Mouse (Mus musculus): ENCODE data around the gene 4930470P17Rik. TPM values are rescaled to one million over a fixed set of nuclear protein-coding genes. Genes with fewer than 3 reads are reported as not detected.

The 4930470P17Rik gene
- polyA plus RNA-seq, 1 experiment = not detected

Other genes starting within 250 kb of the 4930470P17Rik start
- 0.33 and 0.42 TPM in 2 replicates for gene Bcas1, start 174.2 kb downstream of the 4930470P17Rik start, polyA plus RNA-seq (2012; rRNA removed)
- 5.3 and 6.1 TPM in 2 replicates for gene Pfdn4, start 105.6 kb downstream of the 4930470P17Rik start, polyA plus RNA-seq (2012; rRNA removed)
- not detected in 2 replicates for gene Cyp24a1, start 104.9 kb downstream of the 4930470P17Rik start, polyA plus RNA-seq (2012; rRNA removed)
- 3.0 and 3.5 TPM in 2 replicates for gene Dok5, start 129.8 kb upstream of the 4930470P17Rik start, polyA plus RNA-seq (2012; rRNA removed)

Data from gonadal fat pad, adult 2 months (tissue).